Mouse (Mus musculus) lung, adult 18-20 months (tissue): ENCODE data around the gene Psapl1.
A peak's percentile ranks its signal among the peaks of the same experiment; 100 is the strongest.

Experiments
- DNase-seq, 2 experiments: peaks; one replicate each; pipeline ENCODE4 v3.0.0; 2022; ENCODE audit warnings: mixed read lengths in 2 of 2

Gene Psapl1

DNA sequence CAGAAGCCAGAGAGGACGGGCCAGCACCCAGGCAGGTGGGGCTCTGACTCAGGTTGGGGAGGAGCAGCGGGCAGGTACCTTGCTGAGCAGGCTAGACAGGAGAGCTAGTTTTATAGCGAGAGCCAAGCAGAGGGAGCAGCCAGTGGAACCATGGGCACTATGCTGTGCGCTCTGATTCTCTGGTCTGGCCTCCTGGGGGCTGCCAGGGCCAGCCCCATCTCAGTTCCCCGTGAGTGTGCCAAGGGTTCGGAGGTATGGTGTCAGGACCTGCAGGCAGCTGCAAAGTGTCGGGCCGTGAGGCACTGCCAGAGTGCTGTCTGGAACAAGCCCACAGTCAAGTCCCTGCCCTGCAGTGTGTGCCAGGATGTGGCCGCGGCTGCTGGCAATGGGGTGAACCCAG is at the start of gene Psapl1:
Gene Psapl1, plus strand, starts transcription at position 106 of the 400 bp plus-strand sequence.
- no peak for DNase-seq

- DNase-seq: no peak
Observed at GRCm38 (mm10) chr5:36154879-36155485, 48.8 kb upstream of the Psapl1 start.

DNA sequence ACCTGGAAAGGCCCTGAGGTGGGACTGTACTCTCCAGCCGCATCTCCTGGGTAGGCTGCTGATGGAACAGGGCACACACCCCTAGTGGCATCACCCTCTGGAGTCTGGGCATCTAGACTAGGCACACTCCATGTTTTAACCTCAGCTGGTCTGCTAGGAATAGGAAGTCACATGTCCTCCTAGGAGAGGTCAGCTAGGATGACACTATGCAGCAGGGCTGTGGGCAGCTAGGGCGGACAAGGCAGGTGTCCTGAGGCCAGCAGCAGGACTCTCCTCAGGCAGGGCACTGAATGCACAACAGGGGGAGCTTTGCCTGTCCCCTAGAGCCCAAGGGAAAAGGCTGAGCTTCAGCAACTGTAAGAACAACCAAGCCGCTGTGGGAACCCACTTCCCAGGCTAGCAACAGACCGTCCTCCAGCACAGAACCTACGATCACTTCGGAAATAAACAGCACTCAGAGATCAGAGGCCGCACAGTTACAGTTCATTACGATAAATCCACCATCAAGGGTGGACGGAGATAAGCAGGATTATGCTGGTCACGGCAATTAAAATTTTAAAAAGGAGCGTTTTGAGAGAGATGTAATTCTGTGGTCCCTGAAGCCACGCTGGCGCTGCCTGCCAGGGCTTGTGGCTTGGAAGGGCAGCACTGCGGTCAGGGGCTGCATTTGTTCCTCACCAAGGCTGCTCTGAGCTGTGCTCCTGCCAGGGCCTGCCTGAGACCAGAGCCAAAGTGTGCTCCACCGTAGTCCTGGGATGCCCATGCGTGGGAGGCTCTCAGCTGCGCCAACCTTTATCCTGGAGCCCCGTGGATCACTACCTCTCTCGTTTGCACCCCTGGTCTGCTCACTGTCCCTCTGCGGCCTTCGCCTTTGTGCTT is 38.2 kb upstream of the Psapl1 start:
- no peak for DNase-seq

GRCm38 (mm10) chr5:36166346-36167013 is 37.3 kb upstream of the Psapl1 start:
- DNase-seq: no peak

DNA sequence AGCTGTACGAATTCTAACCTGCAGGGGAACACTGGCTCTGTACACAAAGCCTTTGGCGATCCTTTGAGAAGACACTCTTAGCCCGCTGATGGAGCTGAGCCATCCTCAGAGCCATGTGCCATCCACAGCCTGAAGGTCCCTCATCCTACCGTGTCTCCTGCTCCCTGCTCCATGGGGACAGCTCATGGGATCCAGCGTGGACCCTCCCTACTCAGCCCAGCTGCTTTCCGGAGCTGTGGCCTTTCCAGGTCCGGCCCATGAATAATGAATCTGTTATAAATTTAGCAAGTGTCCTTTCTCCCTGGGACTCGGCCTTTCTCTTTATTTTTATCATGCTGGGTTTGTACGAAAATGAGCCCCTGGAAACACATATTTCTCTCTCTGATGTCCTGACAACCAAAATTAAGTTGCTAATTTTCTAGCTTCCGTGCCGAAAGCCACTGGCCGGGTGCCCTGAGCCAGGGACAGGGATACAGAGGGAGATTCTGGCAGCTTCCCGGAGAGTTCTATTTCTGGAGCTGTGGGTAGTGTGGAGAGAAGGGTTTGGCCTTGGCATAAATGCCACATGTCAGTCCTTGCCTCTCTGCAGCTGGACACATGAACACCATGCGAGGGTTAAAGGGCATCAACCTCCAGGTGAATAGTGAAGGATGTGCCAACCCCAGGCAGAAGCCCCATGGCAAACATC is 34.7 kb upstream of the Psapl1 start:
- DNase-seq: no peak

- no peak for DNase-seq
Observed at GRCm38 (mm10) chr5:36174569-36175115, 29.2 kb upstream of the Psapl1 start.

GRCm38 (mm10) chr5:36176409-36176808 is 27.4 kb upstream of the Psapl1 start:
- DNase-seq: peak in 1 of 2 experiments; percentile 40

DNA sequence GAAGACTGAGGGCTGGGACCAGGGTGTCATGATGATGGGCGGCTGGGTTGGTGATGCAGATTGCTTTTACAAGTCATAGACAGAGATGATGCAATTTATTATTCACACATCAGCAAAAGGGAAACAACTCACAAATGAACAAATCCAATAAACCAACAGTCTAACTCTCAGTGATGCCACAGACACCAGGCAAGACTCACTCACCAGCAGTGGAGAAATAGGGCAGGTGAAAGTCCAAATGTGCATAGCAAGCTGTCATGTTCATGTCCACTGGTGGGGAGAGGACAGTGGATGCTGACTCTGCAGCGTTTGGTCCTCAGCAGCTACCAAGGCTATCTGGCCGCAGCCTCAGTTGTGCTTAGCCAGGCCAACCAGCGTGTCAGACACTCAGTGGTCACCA is 26.9 kb upstream of the Psapl1 start:
- no peak for DNase-seq

DNA sequence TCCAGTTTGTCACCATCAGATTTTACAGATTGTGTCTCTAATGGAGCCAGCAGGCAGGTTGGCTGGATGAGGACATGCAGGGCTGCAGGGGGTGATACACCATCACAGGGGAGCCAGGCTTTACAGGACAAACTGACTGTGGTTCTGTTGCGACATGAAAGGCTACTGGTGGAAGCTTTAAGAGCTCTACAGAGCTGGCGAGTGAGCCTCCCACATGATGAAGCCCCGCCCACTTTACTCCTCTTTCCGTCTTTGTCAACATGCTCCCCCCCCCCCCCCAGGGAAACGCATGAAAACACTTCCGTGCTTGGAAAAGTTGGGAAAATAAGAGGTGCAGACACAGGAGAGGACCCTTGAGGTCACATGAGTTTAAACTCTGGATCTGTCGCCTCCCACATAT is 25.6 kb upstream of the Psapl1 start:
- DNase-seq: peak; percentile 18 to 24

GRCm38 (mm10) chr5:36178785-36179184 is 25.0 kb upstream of the Psapl1 start:
- peak in 1 of 2 experiments; percentile 28 for DNase-seq

GRCm38 (mm10) chr5:36179708-36180107 is 24.1 kb upstream of the Psapl1 start:
- DNase-seq: no peak

DNA sequence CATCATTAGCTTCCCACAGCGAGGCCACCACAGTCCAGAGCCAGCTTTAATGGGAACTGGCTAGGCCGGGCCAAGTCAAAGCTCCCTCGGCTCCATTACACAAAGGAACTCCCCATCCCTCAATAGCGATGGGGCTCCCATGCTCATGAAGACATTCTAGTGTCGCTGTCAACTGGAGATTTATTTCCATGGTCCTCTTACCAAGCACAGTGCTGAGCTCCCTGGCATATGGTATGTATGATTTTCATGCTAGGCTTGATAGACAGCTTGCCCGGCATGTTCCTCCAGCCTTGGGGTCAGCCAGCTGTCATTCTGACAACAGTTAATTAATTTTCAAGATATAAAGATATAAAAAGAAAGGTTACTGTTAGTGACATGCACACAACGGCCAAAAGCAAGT is 21.5 kb upstream of the Psapl1 start:
- DNase-seq: no peak

DNA sequence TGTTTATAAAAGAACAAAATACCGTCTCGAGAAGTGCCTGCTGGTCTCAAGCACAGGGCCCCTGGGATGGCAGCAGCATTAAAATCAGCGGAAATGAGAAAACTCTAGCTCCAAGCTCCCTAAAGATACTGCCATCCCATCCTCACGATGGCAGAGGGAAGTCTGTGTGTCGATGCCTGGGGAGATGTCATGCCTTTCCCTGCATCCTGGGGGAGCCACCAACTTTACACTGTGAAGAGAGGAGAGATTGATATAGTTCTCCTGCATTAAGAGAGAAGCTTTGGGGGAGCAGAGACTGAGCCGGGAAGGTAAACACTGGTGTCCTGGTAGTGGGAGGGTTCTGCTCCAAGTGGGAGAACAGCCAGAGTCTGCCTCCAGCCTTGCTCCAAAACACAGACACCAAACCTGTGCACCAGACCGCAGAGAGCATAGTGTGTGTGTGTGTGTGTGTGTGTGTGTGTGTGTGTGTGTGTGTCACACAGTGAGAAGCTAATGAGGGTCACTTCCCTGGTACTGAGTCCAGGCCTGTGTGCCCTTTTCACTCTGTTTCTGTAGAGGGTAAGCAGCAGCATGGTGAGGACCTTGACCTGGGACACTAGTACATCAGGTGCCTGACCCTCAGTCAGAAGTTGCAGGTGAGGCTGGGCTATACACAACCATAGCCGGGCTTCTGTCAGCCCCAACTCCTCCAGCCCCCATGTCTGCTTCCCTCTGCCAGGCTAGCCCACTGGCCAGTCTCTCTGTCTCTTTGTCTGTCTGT is 17.3 kb upstream of the Psapl1 start:
- no peak for DNase-seq

GRCm38 (mm10) chr5:36188310-36188709 is 15.5 kb upstream of the Psapl1 start:
- no peak for DNase-seq

DNA sequence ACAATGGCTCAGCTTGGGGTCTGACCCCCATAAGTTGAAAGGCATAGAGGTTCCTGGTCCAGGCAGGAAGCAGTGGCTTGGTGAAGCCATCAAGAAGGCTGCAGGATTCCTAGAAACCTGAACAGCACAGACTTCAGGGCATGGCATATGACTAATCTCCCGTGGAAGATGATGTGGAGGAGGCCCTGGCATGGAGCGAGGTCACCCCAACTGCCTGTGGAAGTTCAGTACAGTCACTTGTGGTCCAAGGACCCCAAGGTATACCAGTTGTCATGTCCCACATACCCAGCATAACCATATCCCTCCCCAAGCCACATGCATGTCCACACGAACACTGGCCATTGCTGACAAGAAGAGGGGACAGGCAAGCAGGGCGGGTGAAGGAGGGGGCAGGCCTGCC is 12.5 kb upstream of the Psapl1 start:
- no peak for DNase-seq

DNA sequence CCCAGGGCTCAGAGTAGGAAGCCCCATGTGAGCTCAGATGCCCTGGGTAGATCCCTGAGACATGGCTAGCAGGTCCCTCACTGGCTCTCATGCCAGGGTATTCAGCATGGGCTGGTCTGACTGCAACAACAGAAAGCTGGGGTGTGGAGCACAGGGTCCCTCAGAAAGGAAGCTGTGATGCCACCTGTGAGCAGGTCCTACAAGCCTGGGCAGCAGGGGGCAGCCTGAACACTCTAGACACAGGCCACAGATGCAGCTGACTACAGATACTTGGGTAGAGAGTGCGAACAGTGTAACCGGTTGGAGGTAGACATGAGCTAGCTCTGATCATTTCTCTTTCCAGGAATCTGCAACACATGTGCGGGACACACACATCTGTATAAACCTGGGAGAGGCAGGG is 11.9 kb upstream of the Psapl1 start:
- no peak for DNase-seq

DNA sequence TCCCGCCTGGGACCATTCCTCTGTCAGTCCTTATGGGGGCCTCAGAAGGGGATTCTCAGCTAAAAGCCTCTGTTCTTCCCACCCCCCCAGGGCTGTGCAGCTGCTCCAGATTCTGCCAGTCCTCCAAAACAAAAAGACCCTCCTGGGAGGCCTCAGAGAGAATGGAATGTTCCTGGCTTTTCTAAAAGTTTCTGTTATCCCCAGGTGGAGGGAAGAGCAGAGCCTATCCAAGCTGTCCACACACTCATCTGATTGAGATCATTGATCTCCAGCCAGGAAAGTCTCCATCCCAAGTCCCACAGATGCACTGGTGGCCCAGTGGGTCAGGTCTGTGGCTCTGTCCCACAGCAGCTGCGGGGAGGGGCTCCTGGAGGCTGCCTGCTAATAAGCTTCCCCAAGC is 11.1 kb upstream of the Psapl1 start:
- DNase-seq: no peak

GRCm38 (mm10) chr5:36194631-36195030 is 9.2 kb upstream of the Psapl1 start:
- DNase-seq: no peak

GRCm38 (mm10) chr5:36195436-36195835 is 8.4 kb upstream of the Psapl1 start:
- no peak for DNase-seq

GRCm38 (mm10) chr5:36199519-36199918 is 4.3 kb upstream of the Psapl1 start:
- no peak for DNase-seq

GRCm38 (mm10) chr5:36202781-36203180 is 1.0 kb upstream of the Psapl1 start:
- no peak for DNase-seq

GRCm38 (mm10) chr5:36203421-36203820 is 400 bp upstream of the Psapl1 start:
- no peak for DNase-seq
